Mouse (Mus musculus) ovary, postnatal 36 days (tissue): ENCODE measurements around the gene Rpl6.
"Not testable (repeated sequence)": the region's sequence is repeated elsewhere in the genome, so short reads cannot be mapped to it uniquely, and the experiment has no call there.

Source experiments
- DNase-seq: peaks from one replicate; pipeline ENCODE4 v3.0.0; 2022; ENCODE audit warnings: low spot score, mixed read lengths

Rpl6 gene

GRCm38 (mm10) chr5:121197337-121197736, 6.9 kb upstream of the Rpl6 start:
- DNase-seq: no peak

DNA sequence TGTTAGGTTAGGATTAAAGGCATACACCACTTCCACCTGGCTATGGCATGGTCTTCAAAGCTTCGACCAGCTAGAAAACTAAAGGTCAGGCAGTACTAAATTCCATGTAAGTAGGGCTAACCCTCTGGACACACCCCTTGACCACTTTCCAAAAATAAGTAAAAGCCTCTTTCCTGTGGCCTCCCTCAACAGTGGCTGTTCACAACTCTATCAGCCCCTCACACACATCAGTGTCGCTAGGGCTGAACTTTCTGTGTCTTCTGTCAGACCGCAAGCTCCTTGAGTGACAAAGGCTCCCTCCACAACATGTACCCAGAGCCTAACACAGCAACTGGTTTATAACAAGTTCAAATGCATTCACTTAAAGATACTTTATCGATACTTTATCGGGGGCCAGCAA, 5.9 kb upstream of the Rpl6 start:
- DNase-seq: no peak

- DNase-seq: no peak
Measured at GRCm38 (mm10) chr5:121201739-121202138, 2.5 kb upstream of the Rpl6 start.

GRCm38 (mm10) chr5:121202467-121202866, 1.8 kb upstream of the Rpl6 start:
- no peak for DNase-seq

- not testable (repeated sequence) for DNase-seq
Measured at GRCm38 (mm10) chr5:121205537-121206130, 1.4 kb downstream of the Rpl6 start.

DNA sequence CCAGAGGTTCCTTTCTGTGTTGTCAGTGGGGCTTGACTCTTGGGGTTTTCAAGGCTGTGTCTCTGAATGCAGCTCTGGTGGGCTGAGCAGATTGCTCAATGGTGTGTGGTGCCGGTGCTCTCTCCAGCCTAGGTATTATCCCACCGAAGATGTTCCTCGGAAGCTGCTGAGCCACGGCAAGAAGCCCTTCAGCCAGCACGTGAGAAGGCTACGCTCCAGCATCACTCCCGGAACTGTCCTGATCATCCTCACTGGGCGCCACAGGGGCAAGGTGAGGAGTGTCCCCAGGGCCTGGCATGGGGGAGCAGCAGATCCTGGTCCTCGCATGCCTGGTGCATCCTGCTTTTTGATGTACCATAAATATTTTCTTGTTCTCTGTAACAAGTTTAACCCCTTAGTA, 2.3 kb downstream of the Rpl6 start:
- no peak for DNase-seq

- DNase-seq: no peak
Measured at GRCm38 (mm10) chr5:121206984-121207383, 2.7 kb downstream of the Rpl6 start.

DNA sequence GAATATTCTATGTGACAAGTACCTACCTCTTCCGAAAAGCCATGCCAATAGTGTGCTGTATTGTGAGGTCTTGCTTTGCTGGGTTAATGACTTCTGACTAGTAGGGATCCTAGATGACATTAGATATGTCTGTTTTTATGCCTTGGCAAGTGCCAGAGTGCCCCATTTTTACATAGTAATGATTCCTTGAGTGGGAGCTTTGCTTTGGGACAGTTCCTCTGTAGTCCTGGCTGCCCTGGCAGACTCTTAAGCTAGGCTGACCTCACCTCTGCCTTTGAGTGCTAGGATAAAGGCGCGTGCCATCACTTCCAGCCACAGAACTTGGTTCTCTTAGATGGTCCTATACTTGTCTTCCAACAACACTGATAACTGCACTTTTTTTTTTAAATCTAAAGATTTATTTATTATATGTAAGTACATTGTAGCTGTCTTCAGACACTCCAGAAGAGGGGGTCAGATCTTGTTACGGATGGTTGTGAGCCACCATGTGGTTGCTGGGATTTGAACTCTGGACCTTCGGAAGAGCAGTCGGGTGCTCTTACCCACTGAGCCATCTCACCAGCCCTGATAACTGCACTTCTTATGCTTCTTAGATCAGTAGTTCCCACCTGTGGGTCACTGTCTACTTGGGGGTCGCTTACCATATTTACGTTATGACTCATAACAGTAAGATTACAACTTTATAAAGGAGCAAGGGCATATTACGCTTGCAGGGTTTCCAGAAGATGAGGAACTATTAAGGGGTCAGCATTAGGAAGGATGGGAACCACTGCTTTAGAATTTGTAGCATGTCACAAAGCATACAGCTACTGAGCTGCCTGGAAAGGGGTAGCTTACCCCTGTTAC, 5.7 kb downstream of the Rpl6 start:
- no peak for DNase-seq

DNA sequence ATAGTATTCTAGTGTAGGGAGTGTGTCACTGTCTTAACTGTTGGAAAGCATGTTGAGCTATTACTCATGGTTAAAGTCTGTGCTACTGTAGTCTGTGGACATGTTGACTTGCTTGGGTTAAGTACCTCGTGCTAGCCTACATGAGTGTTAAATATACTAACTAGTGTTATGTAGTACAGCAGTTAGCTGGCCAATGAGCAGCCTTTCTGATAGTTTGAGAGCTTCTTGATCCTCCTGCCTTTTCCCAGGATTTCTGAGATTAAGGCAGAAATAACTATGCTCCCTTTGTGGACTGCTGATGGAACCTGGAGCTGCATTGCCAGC, 6.3 kb downstream of the Rpl6 start:
- DNase-seq: no peak

DNA sequence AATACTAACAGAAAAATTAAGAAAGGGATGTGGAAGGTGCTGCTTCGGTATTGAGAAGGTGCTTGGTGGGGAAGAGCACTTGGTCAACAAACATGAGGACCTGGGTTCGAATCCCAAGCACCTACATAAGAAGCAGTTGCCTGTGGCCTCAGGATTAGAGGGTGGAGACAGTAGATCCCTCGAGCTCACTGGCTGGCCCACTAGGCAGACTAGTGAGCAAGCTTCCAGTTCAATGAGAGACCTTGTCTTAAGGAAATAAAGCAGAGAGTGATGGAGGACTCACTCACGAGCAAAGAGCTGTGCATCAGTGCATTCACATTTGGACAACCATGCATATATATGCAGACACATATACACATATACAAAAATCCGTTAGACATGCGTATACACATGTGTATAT, 7.8 kb downstream of the Rpl6 start:
- no peak for DNase-seq

- DNase-seq: no peak
Measured at GRCm38 (mm10) chr5:121214707-121215106, 10.4 kb downstream of the Rpl6 start.

DNA sequence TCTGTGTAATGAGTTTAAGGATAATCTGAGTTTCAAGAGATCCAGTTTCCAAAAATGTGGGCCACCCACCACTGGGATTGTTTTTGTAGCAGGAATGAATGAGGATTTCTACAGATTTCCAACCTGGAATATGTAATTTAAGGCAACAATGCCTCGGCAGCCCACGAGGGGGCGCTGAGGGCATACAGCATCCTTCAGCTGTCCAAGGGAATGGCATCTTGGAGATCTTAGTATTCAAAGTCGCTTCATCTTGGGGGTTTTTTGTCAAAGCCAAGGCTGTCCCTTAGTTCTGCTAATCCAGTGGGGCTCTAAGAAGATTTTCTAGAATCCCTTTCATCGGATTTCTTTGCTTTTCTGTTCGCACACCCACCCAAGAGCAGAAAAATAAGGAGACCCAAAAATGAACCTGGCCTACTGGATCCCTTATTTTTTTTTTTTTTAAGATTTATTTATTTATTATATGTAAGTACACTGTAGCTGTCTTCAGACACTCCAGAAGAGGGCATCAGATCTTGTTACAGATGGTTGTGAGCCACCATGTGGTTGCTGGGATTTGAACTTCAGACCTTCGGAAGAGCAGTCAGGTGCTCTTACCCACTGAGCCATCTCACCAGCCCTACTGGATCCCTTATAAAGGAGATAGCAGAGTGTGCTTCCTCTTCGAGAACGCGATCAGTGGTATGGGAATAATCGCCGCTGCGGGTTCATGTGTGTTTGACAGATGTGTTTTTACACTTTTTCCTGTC, 11.3 kb downstream of the Rpl6 start:
- peak; percentile 69 for DNase-seq

- DNase-seq: peak; percentile 40
Measured at GRCm38 (mm10) chr5:121216126-121216446, 11.8 kb downstream of the Rpl6 start.

DNA sequence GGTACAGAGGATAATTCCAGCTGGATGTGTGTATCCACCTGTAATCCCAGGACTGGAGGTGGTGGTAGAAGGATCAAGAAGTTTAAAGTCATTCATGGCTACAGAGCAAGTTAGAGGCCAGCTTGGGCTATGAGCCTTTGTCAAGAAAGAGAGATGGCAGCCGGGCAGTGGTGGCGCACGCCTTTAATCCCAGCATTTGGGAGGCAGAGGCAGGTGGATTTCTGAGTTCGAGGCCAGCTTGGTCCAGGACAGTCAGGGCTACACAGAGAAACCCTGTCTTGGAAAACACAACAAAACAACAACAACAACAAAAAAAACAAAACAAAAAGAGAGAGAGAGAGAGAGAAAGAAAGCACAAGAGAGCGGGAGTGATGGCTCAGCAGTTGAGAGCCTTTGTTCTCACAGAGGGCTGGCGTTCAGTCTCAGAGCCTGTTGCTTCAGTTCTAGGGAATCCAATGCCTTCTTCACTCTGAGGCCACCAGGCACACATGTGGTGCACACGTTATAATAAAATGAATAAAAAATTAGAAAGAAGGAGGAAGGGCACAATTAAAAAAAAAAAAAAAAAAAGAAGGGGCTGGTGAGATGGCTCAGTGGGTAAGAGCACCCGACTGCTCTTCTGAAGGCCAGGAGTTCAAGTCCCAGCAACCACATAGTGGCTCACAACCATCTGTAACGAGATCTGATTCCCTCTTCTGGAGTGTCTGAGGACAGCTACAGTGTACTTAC, 12.5 kb downstream of the Rpl6 start:
- not testable (repeated sequence) for DNase-seq

DNA sequence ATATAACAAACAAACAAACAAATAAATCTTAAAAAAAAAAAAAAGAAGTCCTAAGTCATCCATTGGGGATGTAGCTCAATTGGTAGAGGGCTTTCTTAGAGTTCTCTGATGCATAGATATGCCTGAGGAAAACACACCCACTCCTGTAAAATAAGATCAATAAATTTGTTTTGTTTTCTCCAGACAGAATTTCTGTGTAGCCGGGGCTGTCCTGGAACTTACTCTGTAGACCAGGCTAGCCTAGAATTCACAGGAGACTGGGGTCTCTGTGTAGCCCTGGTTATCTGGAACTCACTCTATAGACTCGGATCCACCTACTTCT, 13.0 kb downstream of the Rpl6 start:
- no peak for DNase-seq

DNA sequence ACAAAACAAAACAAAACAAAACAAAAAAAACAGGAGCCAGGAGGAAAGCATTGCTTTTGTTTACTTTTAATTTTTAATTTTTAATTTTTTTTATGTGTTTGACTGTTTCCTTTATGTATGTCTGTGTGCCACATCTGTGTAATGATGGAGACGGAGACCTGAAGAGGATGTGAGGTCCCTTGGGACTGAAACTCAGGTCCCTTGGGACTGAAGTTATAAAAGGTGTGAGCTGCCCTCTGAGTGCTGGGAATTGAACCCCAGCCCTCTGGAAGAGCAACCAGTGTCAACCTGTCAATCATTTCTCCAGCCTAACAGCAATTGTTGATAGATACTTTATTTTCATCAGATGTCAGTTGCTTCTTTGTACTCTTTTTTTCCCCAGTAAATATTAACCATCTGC, 14.9 kb downstream of the Rpl6 start:
- no peak for DNase-seq

GRCm38 (mm10) chr5:121219980-121220731, 15.9 kb downstream of the Rpl6 start, which contains the start of gene Hectd4:
Gene Hectd4, plus strand, starts transcription at chr5:121220219.
- DNase-seq: peak; percentile 97

GRCm38 (mm10) chr5:121220732-121221301, 16.5 kb downstream of the Rpl6 start:
- DNase-seq: no peak

GRCm38 (mm10) chr5:121221328-121221850, 17.1 kb downstream of the Rpl6 start:
- DNase-seq: no peak

DNA sequence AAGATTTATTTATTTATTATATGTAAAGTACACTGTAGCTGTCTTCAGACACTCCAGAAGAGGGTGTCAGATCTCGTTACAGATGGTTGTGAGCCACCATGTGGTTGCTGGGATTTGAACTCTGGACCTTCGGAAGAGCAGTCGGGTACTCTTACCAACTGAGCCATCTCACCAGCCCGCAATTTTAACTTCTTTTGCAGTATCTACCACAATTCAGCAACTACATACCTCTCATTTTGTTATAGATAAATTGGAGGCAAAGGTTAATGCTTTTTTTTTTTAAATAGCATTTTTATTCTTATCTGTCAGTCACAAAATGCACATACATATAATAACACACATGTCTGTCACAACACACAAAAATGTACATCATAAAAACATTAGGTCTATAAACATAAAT, 19.7 kb downstream of the Rpl6 start:
- not testable (repeated sequence) for DNase-seq

- DNase-seq: no peak
Measured at GRCm38 (mm10) chr5:121224856-121225255, 20.6 kb downstream of the Rpl6 start.
